Mouse (Mus musculus) lung, postnatal 14 days (tissue): ENCODE measurements around the gene Ugt2a2.
"Not testable (repeated sequence)": the region's sequence is repeated elsewhere in the genome, so short reads cannot be mapped to it uniquely, and the experiment has no call there.

ENCODE experiments used
- DNase-seq: peaks from one replicate; pipeline ENCODE4 v3.0.0; 2021

The Ugt2a2 gene

GRCm38 (mm10) chr5:87482160-87482559, at the start of gene Ugt2a2:
Gene Ugt2a2 (minus strand): TSS chr5:87482260.
- no peak for DNase-seq

GRCm38 (mm10) chr5:87523561-87523960, 41.5 kb upstream of the Ugt2a2 start:
- DNase-seq, result not testable (repeated sequence)

DNA sequence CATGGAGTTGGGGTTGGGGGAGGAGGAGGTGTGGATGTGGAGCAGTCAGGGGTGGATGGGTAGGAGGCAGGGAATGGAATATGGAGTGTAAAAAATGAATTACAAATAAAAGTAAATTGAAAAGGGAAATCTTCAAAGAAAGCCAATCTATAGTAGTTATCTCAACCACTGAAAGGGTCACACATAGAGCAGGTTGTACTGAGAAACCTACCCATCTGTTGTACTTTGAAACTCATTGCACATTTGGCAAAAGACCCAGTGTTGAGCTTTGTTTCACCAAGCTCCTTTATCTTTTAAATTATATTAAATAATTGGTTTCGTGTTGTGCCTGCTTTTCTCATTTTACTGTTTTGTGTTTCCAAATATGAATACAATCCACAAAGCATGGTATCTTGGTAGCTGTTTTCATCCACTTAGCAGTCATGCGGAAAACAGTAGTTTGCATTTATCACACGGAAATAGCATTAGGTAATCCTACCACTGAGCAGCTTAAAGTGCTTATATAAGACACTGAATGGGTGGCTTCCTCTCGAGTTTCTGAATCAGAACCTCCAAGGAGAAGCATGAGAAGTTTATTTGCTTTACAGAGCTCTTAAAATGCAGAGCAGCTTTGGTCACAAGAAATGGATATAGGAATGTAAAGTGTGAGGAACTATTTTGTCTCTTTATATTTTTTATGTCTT, 23.9 kb upstream of the Ugt2a2 start:
- no peak for DNase-seq

- DNase-seq, result no peak
These were observed 20.6 kb upstream of the Ugt2a2 start for GRCm38 (mm10) chr5:87502687-87503086.

DNA sequence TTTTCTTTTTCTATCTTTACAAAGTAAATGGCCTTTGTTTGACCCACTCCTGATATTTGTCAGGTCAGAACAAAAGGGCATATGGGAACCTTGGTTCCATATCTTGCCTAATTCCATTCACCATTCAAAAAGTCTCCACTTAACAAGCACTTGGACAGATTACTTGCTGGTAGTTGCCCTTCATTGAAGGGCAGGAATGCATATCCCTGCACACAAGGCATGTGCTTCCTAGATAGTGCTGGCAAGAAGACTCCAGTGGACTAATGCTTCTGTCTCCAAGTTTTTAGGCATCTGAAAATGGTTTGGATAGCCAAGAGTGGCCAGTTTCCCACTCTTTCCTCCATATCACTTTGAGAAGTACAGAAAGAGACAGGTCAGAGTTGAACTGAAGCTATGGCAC, 17.3 kb upstream of the Ugt2a2 start:
- no peak for DNase-seq

DNA sequence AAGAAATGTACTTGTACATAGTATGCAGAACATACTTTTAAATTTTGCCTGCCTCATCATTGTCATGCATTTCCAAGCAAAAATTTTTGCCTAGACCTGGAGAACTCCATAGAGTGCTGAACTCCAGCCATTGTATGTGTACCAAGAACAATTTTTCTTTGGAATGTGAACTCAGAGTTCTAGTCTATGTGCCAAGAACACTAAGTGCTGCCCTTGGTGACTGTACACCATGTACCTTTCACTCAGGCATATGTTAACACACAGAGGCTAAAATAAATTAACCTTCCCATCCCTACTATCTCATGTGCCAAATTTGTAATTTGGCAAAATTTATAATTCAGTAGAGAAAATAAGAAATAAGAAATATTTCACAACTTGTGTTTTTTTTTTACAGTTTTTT, 16.9 kb upstream of the Ugt2a2 start:
- no peak for DNase-seq

- no peak for DNase-seq
These were observed 8.7 kb upstream of the Ugt2a2 start, which contains the start of gene Ugt2a1 for GRCm38 (mm10) chr5:87490771-87491170. Gene Ugt2a1 (minus strand): TSS chr5:87490871.

GRCm38 (mm10) chr5:87486706-87487105, 4.6 kb upstream of the Ugt2a2 start, which contains the start of gene Gm43638:
Gene Gm43638 (minus strand): TSS chr5:87486806.
- DNase-seq, result not testable (repeated sequence)

GRCm38 (mm10) chr5:87458810-87459209, 23.2 kb downstream of the Ugt2a2 start:
- DNase-seq, result no peak

DNA sequence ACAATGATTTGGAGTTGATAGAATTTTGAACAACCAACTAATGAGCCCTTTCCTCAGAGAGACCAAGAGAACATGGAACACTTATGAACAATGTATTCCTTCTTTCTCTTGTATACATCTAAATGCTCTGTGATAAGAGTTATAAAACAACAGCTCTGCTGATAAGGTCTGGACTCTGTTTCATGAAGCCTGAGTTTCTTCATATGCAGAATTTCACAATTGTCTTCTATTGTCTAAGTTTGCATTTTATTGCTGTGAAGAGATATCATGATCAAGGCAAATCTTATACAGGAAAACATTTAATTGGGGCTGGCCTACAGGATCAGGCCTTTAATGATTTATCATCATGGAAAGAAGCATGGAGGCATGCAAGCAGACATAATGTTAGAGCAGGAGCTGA, 24.4 kb downstream of the Ugt2a2 start:
- no peak for DNase-seq

GRCm38 (mm10) chr5:87456216-87456850, 25.7 kb downstream of the Ugt2a2 start:
- DNase-seq, result no peak

DNA sequence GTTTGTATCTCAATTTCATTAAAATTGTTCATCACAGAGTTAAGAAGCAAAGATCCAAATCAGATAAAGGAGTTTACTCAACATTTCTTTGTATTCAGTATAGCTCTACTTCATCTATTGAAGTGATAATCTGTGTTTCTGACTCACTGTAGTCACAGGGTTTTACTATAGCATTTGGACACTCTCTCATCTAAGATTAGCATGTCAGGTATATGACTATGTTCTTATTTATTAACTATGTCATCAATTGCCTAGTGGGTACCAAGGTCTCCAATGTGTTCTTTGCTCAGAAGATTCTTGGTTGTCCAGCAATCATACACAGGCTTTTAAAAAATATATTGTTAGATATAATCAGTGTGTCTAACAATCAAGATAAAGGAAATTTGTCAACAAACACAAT, 26.5 kb downstream of the Ugt2a2 start:
- no peak for DNase-seq

- not testable (repeated sequence) for DNase-seq
These were observed 29.5 kb downstream of the Ugt2a2 start for GRCm38 (mm10) chr5:87452514-87452913.

GRCm38 (mm10) chr5:87436264-87436663, 45.8 kb downstream of the Ugt2a2 start:
- DNase-seq, result no peak

DNA sequence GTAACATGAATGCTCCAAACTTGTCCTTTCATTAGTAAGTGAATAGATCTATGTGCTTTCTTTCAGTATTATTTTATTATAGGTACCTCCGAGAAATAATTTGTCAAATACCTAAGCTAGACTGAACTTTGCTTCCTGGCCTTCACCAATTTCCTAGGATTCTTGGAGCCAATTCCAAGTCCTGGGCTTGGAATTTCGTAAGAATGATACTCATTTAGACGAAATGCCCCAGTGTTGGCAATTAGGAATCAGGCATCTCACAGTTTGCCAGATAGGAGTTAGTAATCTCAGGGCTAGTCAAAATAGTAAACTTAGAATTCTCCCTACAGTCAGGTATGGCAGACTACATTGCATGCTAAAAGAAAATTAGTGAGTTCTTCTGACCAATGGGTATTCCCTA, 56.4 kb downstream of the Ugt2a2 start:
- DNase-seq, result no peak

- DNase-seq, result not testable (repeated sequence)
These were observed 58.0 kb downstream of the Ugt2a2 start, which contains the start of gene Ugt2b38 for GRCm38 (mm10) chr5:87424041-87424440. Gene Ugt2b38 (minus strand): TSS chr5:87424203.
